Mouse (Mus musculus) liver, adult 2 months (tissue): ENCODE data around the gene Unc45a. TPM values are rescaled to one million over a fixed set of nuclear protein-coding genes. Genes with fewer than 3 reads are reported as not detected.

Experiments
- DNase-seq: peaks from one replicate; pipeline ENCODE4 v3.0.0-alpha.2; 2011; ENCODE audit warnings: low read depth, low spot score; ENCODE audit errors: extremely low read depth
- H3K27ac ChIP-seq: fragments of 200-500 bp; replicated peaks from 2 replicates; pipeline ENCODE4 v1.5.1; 2012; ENCODE audit warnings: low read depth, mild to moderate bottlenecking, control low read depth, inconsistent platforms, low read length; ENCODE audit not compliant: insufficient read depth
- H3K27me3 ChIP-seq: fragments of 200-500 bp; 2 replicates; pipeline ENCODE4 v1.6.1; 2012; ENCODE audit warnings: mild to moderate bottlenecking, moderate library complexity, low read length, inconsistent platforms; ENCODE audit not compliant: control insufficient read depth, insufficient read depth
- H3K36me3 ChIP-seq: fragments of 200-500 bp; 2 replicates; pipeline ENCODE4 v1.6.1; 2012; ENCODE audit warnings: low read length, inconsistent platforms; ENCODE audit not compliant: control insufficient read depth, insufficient read depth
- H3K4me1 ChIP-seq: fragments of 200-500 bp; 2 replicates; pipeline ENCODE4 v1.6.1; 2011; ENCODE audit warnings: low read length; ENCODE audit not compliant: control insufficient read depth, insufficient read depth
- H3K4me3 ChIP-seq: fragments of 200-500 bp; 2 replicates; pipeline ENCODE4 v1.5.1; 2011; ENCODE audit warnings: low read depth, mild to moderate bottlenecking, control low read depth, low read length, moderate library complexity; ENCODE audit not compliant: insufficient read depth
- H3K79me2 ChIP-seq: fragments of 200-500 bp; 2 replicates; pipeline ENCODE4 v1.6.1; 2012; ENCODE audit warnings: inconsistent platforms, mild to moderate bottlenecking, low read length, moderate library complexity; ENCODE audit not compliant: control insufficient read depth, insufficient read depth
- H3K9ac ChIP-seq: fragments of 200-500 bp; 2 replicates; pipeline ENCODE4 v1.6.1; 2012; ENCODE audit warnings: low read depth, mild to moderate bottlenecking, control low read depth, inconsistent platforms, low read length
- CTCF ChIP-seq: fragments of 200-500 bp; IDR thresholded peaks from 2 replicates; pipeline ENCODE4 v1.5.1; 2011; ENCODE audit warnings: low read depth, low read length, control low read depth
- POLR2A ChIP-seq: fragments of 200-500 bp; IDR thresholded peaks from 2 replicates; pipeline ENCODE4 v1.6.1; 2011; ENCODE audit warnings: low read length, control low read depth; ENCODE audit not compliant: insufficient read depth; ENCODE audit errors: extremely low read depth
- WGBS: fragments of 180-500 bp; shearing (Covaris S2); methylation state at CpG from one replicate; pipeline ENCODE4 v1.1.7; 2018; 5-methylcytosine and 5-hydroxymethylcytosine counted together
- polyA plus RNA-seq: library from polyadenylated mRNA; depleted of rRNA; stranded (reverse); fragments of >200 nt; gene quantifications from 2 replicates; pipeline ENCODE4 v1.2.3, GENCODE M21; 2012
- total RNA-seq: library from RNA; depleted of rRNA; stranded (reverse); fragments of >200 nt; gene quantifications from 2 replicates; pipeline ENCODE4 v1.2.3, GENCODE M21; 2014

The Unc45a gene
- total and polyA plus RNA-seq, 2 experiments: 8.6 to 21.5 TPM

GRCm38 (mm10) chr7:80369967-80370431, 29.2 kb upstream of the Unc45a start:
- no peak for TF ChIP-seq CTCF
- no peak for TF ChIP-seq POLR2A
- H3K9ac ChIP-seq: no peak overlapping the region; the same call in 1 of the 2 replicates
- H3K27me3 ChIP-seq: no peaks in the 10 kb centered on the region
- H3K36me3 ChIP-seq: peaks cover 4% of the 10 kb centered on the region; the same call in 1 of the 2 replicates
- H3K79me2 ChIP-seq: no peaks in the 10 kb centered on the region
- H3K27ac ChIP-seq: peak overlapping the region; percentile 19
- 25% methylated on average over 4 of the region's 4 CpGs for WGBS
- H3K4me1 ChIP-seq: peaks cover 6% of the 10 kb centered on the region
- peak; percentile 59 for DNase-seq
- peak overlapping the region; percentile 61 for H3K4me3 ChIP-seq

- Histone ChIP-seq H3K79me2 (no peaks in the 10 kb centered on the region), H3K27me3 (no peaks in the 10 kb centered on the region), H3K4me1 (peaks cover 6% of the 10 kb centered on the region), H3K9ac (no peak overlapping the region), H3K36me3 (peaks cover 4% of the 10 kb centered on the region; the same call in 1 of the 2 replicates), H3K4me3 (no peak overlapping the region), H3K27ac (no peak overlapping the region)
- WGBS: 75% methylated on average over 5 of the region's 5 CpGs
- TF ChIP-seq CTCF (no peak), POLR2A (no peak)
- no peak for DNase-seq
Measured at GRCm38 (mm10) chr7:80369461-80369860, 28.7 kb upstream of the Unc45a start.

GRCm38 (mm10) chr7:80368635-80369421, 28.0 kb upstream of the Unc45a start:
- Histone ChIP-seq H3K27ac (no peak overlapping the region), H3K4me3 (no peak overlapping the region), H3K79me2 (no peaks in the 10 kb centered on the region), H3K4me1 (peaks cover 6% of the 10 kb centered on the region), H3K36me3 (peaks cover 4% of the 10 kb centered on the region; the same call in 1 of the 2 replicates), H3K9ac (no peak overlapping the region), H3K27me3 (no peaks in the 10 kb centered on the region)
- WGBS: 78% methylated on average over 20 of the region's 20 CpGs
- TF ChIP-seq CTCF (no peak), POLR2A (no peak)
- DNase-seq: no peak

- TF ChIP-seq POLR2A (no peak), CTCF (no peak)
- peaks cover 4% of the 10 kb centered on the region; the same call in 1 of the 2 replicates for H3K36me3 ChIP-seq
- peaks cover 6% of the 10 kb centered on the region for H3K4me1 ChIP-seq
- no peaks in the 10 kb centered on the region for H3K79me2 ChIP-seq
- H3K9ac ChIP-seq: no peak overlapping the region
- DNase-seq: no peak
- no peaks in the 10 kb centered on the region for H3K27me3 ChIP-seq
- no peak overlapping the region for H3K4me3 ChIP-seq
- WGBS: 80% methylated on average over 9 of the region's 9 CpGs
- no peak overlapping the region for H3K27ac ChIP-seq
Measured at GRCm38 (mm10) chr7:80368009-80368408, 27.2 kb upstream of the Unc45a start.

GRCm38 (mm10) chr7:80367232-80367631, 26.4 kb upstream of the Unc45a start:
- DNase-seq: no peak

GRCm38 (mm10) chr7:80365759-80366158, 25.0 kb upstream of the Unc45a start:
- DNase-seq: no peak
- no peak overlapping the region for H3K9ac ChIP-seq

More at GRCm38 (mm10) chr7:80367232-80367631, 26.4 kb upstream of the Unc45a start:
- no peak for TF ChIP-seq CTCF
- no peak for TF ChIP-seq POLR2A
- Histone ChIP-seq H3K4me1 (peaks cover 6% of the 10 kb centered on the region), H3K4me3 (no peak overlapping the region), H3K79me2 (no peaks in the 10 kb centered on the region), H3K36me3 (peaks cover 4% of the 10 kb centered on the region; the same call in 1 of the 2 replicates), H3K27me3 (no peaks in the 10 kb centered on the region), H3K27ac (no peak overlapping the region), H3K9ac (no peak overlapping the region)
- over 99% methylated on average over 7 of the region's 7 CpGs for WGBS

More at GRCm38 (mm10) chr7:80365759-80366158, 25.0 kb upstream of the Unc45a start:
- WGBS: 73% methylated on average over 2 of the region's 2 CpGs
- Histone ChIP-seq H3K36me3 (peaks cover 6% of the 10 kb centered on the region; the same call in 1 of the 2 replicates), H3K79me2 (no peaks in the 10 kb centered on the region), H3K4me1 (peaks cover 6% of the 10 kb centered on the region), H3K27ac (no peak overlapping the region), H3K27me3 (no peaks in the 10 kb centered on the region), H3K4me3 (no peak overlapping the region)
- no peak for TF ChIP-seq POLR2A
- TF ChIP-seq CTCF: no peak
